Mouse (Mus musculus) adrenal gland, adult 8-10 months (tissue): ENCODE results near the gene Gm49358. TPM values are rescaled to one million over a fixed set of nuclear protein-coding genes. Genes with fewer than 3 reads are reported as not detected.

Experiments
- DNase-seq: peaks from one replicate; pipeline ENCODE4 v3.0.0; 2022
- total RNA-seq, 4 experiments: library from RNA; stranded (reverse); gene quantifications; 2 replicates each; pipeline ENCODE4 v1.2.4; 2022

The Gm49358 gene
- total RNA-seq: 10 to 100 TPM in 3 of 4 experiments, 1 to 10 TPM in 1; 6.1 to 31.4 (median 18.2) TPM

GRCm38 (mm10) chr10:86763672-86764071 is at the start of gene Gm49358:
Gene Gm49358 (plus strand): TSS chr10:86763972.
- DNase-seq: no peak

DNA sequence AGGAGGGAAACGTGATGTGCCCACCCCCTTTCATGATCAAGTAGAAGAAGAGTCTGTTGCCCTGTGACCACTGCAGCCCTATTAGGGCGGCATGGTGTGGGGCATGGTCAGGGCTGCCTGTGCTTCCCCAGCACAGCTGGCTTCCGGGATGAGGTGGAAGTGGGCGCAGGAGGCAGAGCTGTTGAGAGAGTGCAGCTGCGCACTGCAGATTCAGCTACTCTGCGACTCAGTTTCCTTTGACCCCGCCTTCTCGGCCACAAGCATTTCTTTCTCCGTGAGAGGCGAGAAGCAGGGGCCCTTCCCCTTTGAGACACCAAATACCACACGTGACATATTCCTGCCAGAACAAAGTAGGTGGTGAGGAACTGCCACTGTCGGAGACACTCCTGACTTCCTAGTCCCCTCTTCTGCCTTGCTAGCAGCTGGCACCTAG is 36.2 kb upstream of the Gm49358 start:
- no peak for DNase-seq

DNA sequence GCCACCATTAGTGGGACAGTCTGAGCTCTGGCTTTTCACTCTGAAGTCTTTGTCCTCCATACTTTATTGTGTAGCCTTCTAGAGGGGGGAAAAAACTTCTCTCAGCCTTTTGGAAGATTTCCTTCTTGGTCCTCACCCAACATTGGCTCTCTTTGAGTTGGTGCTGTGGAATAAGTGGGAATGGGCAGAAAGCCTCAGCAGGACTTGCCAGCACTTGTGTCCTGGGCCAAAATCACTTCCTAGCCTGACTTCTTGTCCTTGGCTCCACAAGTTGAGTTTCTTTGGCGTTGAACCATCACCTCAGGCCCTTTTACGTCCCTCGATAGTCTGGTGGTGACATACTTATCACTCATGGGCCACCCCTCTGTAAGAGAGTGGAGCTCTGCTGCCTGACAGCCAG is 35.6 kb upstream of the Gm49358 start:
- DNase-seq: no peak

GRCm38 (mm10) chr10:86730823-86731499 is 32.8 kb upstream of the Gm49358 start:
- peak; percentile 65 for DNase-seq

DNA sequence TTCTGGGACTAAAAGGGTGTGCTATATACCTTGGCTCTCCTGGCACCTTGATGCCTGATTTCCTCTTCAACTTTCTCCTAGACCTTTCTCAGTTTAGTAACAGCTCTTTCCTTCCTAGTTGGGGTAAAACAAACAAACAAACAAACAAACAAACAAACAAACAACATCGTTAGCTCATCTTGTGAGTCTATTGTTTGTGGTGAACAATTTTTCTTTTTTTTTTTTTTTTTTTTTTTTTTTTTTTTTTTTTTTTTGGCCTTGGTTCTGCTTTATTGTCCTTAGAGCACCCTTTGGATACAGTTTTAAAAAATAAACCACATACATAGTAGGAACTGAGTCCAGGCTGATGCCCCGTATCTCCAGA is 32.3 kb upstream of the Gm49358 start:
- DNase-seq: no peak

DNA sequence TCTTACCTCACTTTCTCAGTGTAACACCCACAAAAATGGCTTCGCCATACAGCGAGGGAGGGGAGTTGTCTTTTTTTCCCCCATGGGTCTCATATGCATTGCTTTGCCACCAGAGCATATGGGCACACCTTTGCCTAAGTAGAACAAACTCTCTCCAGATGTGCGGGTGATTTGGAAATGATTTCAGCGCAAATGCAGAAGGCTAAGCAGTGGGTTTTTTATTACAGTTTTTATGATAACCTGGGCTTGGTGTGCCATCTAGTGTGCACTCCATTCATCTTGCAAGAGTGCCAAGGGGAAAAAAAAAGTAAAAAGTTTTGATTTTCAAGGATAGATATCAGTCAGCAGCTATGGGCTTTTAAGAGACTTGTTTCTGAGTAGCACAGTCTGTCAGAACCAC is 28.7 kb upstream of the Gm49358 start:
- DNase-seq: no peak

- no peak for DNase-seq
Observed at GRCm38 (mm10) chr10:86742918-86743317, 20.9 kb upstream of the Gm49358 start.

GRCm38 (mm10) chr10:86744306-86744705 is 19.5 kb upstream of the Gm49358 start:
- no peak for DNase-seq

GRCm38 (mm10) chr10:86755816-86756502 is 7.8 kb upstream of the Gm49358 start:
- DNase-seq: no peak

GRCm38 (mm10) chr10:86757724-86758123 is 6.0 kb upstream of the Gm49358 start:
- no peak for DNase-seq

- no peak for DNase-seq
Observed at GRCm38 (mm10) chr10:86758211-86758610, 5.6 kb upstream of the Gm49358 start.

DNA sequence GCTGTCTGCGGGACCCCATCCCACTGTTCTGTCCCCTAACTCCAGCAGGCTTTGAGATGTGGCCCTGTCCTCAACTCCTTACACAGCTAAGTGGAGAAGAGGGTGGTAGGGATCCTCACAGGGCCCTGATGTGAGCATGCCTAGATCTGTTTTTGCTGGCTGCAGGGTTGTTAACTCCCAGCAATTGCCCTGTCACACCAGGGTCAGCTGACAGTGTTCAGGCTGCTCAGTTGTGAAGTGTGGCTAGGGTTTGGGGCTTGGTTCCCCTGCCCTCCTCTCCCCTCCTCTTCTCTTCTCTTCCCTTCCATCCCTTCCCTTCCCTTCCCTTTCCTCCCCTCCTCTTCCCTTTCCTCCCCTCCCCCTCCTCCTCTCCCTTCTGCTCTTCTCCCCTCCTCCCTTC is 2.5 kb upstream of the Gm49358 start:
- no peak for DNase-seq

GRCm38 (mm10) chr10:86761722-86762383 is 1.9 kb upstream of the Gm49358 start:
- DNase-seq: no peak

GRCm38 (mm10) chr10:86762384-86762730 is 1.4 kb upstream of the Gm49358 start:
- DNase-seq: no peak

DNA sequence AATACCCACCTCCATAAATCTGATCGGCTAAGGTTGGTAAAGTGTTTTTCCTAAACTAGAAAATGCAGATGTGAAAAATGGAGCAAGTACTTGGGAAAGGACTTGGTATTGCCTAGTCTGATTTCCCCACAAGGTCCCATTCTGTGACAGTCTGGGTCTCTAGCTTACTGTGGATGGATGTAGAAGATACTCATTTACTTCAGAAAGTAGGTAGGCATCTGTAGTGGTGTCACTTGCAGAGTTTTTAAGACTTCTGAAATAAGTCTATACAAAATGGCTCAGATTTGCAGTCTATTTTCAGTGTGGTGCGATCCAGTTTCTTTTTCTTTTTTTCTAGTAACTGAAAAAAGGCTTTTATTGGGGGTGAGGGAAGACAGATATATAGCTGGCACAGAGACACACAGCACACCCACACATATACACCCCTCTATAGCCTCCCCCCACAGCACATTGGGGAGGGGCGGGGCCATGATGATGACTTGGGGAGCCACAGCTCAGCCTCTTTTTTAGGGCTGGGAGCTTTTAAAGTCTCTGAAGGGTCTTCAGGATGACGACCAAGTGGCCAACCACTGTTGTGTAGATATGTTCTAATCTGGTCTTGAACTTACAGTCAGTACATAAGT is 1.7 kb downstream of the Gm49358 start:
- DNase-seq: no peak

DNA sequence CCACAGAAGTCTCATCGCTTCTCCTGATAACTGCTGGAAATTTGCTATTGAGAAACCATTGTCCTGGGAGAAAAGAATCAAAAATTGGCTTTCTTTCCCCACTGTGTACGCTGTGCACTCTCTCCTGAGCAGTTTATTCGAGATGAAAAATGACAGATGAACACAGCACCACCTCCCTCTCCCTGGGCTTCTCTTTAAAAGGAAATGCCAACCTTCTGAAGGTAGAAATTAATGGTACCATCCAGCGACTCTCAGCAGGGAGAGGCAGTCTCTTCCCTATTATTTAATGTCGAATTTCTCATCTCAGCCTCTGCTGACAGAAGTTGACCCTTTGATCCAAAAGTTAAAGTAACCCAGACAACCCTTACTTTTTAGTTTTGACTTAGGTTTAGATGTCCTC is 5.4 kb downstream of the Gm49358 start:
- no peak for DNase-seq

DNA sequence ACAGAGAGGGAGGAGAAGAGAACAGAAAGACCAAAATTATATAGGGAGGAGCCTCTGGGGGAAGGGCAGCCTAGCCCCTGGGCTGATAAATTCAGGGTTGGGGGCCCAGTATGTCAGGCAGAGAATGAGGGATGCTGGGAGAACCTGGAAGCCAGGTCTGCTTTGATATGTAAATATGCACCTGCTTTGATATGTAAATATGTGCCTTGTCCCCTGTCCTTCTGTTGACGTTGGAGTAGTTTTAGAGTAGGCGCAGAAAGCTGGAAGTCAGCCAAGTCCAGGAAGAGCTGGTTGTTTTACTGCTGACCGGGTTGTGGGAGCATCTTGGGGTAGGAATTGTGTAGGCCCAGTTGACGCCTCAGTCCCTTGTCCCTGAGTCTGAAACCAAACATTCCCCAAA is 6.0 kb downstream of the Gm49358 start:
- no peak for DNase-seq

- DNase-seq: no peak
Observed at GRCm38 (mm10) chr10:86771701-86772100, 7.9 kb downstream of the Gm49358 start.

DNA sequence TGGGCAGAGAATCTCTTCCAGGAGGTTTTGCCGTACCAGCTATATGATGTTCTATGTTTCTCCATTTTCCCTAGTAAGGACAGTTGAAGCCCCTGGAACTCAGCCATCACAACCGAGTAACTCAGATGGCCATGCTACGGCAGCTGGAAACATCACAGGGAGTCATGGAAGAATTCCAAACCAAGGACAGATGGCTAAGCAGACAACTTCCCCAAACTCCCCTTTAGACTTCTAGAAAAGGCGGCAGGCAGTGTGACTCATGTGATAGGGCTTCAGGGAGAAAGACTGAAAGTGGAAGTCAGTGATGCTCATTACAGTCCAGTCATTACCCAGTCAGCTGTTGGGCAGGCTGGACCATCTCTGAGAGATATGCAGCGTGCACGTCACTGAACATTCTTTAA is 8.5 kb downstream of the Gm49358 start:
- no peak for DNase-seq

DNA sequence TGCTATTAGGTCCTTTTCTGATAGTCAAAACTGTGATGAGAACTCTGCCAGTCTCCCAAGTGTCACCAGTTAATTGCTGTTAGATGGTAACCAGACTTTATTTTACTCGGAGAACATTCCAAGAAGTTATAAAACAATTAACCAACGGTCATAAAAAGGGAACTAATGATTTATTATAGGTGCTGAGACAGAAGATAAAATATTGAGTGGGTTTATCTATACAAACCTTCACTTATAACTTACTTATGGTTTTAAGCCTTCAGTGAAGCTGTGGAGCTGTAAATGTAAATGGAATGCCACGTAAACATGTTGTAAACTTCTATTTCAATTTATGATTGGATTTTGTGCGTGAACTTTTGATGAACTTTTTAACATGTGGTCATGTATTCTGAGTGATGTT is 9.6 kb downstream of the Gm49358 start:
- no peak for DNase-seq

GRCm38 (mm10) chr10:86776281-86776680 is 12.5 kb downstream of the Gm49358 start:
- no peak for DNase-seq

GRCm38 (mm10) chr10:86777614-86778319 is 14.0 kb downstream of the Gm49358 start:
- no peak for DNase-seq
